Mouse (Mus musculus) spleen, adult 10 weeks (tissue): Measurements from ENCODE around the gene Cdh12. TPM values are rescaled to one million over a fixed set of nuclear protein-coding genes. Genes with fewer than 3 reads are reported as not detected.

Experiments used
- polyA plus RNA-seq: library from polyadenylated mRNA; stranded (reverse); fragments of 350-450 nt; fragmentation: Illumina TruSeq; extraction: RNeasy Lipid Tissue Mini Kit (QIAGEN cat#74804); gene quantifications from one replicate; pipeline ENCODE4 v1.2.3, GENCODE M21; 2015; ENCODE audit warnings: low replicate concordance; ENCODE audit not compliant: insufficient read depth

The Cdh12 gene
- not detected for polyA plus RNA-seq

DNA sequence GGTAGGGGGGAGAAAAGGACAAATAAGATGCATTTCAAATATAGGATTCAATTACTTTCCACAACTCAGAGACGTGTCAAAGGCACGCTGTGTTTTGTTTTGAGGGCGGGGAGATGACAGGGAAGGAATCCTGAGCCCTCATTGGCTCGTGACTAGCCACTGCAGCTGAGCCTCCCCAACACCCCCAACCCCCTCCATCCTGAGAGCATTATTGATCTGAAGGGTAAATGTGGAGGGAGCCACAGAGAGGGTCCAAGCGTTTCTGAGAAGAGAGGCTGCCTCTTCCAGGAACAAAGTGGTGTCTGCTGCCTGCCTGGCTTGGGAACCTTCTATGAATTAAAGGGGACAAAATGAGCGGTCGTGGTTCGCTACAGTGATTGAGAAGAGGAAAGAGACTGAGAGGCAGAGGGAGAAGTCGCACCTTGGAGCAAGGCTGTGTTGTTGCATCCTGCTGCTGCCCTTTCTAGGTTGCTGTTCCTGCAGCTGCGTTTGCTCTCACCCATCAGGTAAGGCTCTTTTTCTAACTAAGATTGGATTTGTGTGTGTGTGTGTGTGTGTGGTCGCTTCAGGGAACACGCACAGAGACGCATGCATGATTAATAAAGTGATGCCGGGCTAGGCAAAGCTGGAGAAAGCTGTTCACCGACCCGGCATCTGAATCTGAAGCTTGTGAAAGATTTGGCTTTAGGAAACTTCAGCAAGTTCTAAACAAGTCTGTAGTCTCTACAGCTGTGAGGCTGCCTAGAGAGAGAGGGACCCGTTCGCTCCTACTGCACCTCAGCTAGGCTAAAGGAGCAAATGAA lies at the start of gene Cdh12:
Gene Cdh12, plus strand, starts transcription at position 405 of the 803 bp plus-strand sequence.

DNA sequence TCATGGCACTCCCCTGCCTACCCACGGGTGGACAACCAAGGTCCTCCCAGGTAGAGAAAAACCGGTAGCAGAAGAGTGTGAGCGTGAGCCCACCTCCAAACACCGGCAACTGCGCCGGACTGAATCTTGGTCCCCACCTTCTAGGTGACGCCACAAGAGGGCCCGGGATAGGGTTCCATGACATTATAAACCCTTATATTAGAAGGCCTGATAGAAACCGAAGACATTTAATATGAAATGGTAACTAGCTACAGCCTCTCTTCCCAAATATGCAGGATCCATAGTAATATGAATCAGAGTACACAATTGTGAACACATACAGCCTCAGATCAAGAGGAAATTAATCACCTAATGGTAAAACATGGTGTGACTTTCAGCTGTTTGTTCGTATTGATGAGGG lies 217.6 kb downstream of the Cdh12 start, which contains the start of gene Acot10:
Gene Acot10, minus strand, starts transcription at position 101 of the 400 bp plus-strand sequence.

Other genes starting within 250 kb of the Cdh12 start
- gene Acot10, start 217.5 kb downstream of the Cdh12 start, polyA plus RNA-seq = not detected